Mouse (Mus musculus) urinary bladder, postnatal 25 days (tissue): ENCODE measurements at regions not wholly inside any gene's neighbourhood (a gene's known extent, or its start where the extent isn't known, plus 50 kb on each side); places are given as distances from the start of the nearest gene placed in this dataset.

Experiments used
- DNase-seq: peaks from one replicate; pipeline ENCODE4 v3.0.0; 2022; ENCODE audit warnings: low spot score

DNA sequence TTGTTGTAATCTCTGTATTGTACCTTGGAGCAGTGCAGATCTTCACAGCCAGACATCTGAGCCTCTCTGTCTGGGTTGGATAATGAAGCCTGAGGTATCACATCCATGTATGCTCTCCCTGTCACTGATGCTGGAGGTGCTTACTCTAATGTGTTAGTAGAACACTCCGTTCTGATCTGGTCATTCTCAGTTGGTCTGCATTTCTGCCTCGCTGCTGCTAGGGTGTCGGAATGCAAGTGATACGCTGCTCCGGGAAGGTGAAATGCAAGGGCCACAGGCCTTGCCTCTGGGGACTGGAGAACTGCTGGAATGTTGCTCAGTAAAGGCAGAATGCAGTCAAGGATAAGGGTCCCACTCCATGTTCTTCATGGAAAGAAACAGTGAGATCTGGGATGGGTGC, 67.1 kb upstream of the Gm6993 start:
- no peak for DNase-seq

DNA sequence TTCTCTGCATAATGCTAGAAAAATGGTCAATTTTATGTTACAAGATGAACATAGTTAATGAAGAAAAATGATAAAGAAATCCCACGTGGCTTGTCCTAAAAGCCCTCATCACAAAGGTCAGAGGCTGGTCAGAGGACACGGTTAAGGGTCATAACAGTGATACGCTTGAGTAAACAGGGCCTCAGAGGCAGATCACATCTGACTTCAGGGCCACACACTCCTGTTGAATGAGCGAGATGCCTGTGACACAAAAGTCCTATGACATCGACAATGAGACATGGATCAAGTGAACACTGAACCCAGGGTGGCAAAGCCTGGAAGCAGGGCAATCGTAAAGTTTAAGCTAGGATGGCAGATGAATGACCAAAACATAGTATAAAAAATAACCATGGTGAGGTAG, 61.0 kb upstream of the Gm6993 start:
- no peak for DNase-seq

DNA sequence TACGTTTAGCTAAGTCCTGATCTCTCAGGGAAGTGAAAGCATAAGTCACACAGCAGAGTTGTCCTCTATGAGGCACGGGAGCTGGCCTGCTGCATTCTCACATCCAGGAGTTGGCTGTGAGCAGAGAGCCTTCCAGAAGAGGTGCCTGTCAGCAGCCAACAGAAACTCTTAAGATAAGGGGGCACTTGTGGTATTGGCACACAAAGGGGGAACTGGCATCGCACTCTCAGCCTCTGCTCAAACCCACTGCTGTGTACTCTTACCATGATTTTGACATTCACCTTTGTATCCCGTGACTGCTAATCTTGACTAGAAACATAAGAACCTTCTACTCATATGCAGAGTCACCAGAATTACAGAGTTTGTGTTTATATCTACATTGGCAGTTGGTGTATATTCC, 56.9 kb upstream of the Gm6993 start:
- DNase-seq, result no peak

DNA sequence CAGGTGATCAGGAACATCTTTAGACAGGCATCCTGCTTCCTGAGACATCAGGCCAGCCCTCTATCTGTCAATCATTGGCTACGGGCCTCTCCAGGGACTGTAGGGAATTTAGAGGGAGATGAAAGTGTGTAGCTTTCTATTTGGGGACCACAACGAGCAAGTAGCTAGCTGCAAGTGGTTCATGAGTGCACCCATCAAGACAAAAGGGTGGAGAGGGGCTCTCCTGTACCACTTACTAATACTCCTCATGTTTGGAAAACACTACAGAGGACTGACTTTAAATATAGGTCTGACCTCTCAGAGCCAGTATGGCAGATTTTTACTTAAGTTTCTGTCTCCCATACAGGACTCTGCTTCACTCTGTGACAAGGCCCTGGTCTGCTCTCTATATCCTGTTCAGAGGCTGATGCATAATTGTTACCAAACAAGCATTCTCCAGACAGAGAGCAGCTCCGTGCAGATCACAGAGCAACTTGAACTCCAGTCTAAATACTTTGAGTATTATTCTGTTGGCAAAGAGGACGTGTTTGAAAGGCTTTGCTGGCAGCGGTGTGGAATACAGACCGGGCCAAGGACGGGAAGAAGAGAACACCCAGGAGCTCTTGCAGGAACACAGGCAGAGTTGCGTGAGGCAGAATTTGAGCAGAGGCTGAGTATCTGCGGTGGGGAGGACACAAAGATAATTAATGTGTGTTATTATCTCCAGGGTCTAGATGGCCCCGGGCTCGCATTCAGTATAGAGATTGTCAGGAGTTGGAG, 56.2 kb upstream of the Gm6993 start:
- DNase-seq, result peak; percentile 46

DNA sequence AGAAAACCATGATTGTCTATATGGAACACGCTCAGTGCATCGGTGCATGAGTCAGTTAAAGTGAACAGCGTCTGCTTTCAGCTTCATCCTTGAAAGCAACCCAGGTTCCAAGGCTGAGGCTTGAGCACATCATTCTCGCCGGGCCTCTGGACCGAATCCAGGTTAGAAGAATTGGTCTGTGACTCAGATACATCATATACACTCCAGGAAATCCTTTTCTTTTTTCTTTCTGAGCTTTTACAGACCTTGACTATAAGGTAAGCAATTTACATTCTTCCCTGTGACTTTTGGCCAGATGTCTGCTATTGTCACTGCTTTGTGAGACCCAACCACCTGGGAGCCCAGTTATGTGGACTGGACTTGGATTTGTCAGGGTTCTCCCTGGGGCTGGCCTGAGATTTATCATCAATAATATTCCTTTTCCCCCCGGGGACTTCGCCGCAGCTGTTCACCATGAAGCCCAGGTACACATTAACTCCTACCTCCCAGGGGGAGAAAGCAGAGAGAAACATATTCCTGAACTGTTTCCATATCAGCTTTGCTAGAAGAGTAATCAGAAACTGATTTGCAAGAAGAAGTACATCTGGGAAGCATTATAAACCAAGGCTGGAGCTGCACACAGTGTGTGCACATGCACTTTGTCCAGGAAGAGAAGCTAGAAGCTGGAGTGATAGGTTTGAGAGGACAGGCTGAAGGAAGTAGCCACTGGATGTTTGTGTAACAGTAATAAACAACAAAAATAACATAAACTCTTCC, 55.2 kb upstream of the Gm6993 start:
- no peak for DNase-seq

DNA sequence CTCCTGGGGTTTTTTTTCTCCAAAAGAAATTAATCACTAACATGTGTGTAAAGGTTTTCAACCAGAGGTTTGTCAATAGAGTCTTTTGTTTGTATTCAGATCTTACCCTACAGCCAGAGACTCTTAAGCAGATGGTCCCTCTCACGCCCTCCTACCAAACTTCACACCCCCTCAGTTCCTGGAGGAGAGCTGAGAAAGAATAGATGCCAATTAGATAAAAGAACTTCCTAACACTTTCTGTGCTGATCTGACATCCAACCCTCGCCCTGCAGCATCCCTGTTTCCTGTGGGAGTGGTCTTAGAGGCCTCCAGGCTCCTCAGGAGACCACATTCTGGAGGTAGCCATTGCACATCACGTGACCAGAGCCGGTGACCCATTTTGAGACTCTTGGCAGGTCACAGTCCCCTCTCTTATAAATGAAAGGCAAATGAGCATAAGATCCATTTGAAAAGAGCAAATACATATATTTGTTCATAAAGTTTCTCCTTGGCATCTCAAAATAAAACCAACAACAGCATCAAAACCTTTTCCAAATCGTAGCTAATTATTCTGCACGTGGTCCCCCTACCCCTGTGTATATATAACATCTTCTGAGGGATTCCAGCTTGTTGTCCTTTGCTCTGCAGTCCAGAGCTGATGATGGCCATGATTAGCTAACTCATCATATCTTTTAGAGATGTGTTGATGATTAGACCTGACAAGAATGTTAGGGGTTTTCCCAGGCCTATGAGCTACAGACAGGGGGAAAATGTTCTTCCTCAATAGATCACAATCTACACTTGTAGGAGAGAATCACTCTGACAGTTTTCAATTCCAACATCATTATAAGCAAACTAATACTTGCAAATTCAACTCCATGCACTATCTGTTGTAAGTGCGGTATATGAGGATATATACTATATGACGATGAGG, 54.4 kb upstream of the Gm6993 start:
- no peak for DNase-seq

DNA sequence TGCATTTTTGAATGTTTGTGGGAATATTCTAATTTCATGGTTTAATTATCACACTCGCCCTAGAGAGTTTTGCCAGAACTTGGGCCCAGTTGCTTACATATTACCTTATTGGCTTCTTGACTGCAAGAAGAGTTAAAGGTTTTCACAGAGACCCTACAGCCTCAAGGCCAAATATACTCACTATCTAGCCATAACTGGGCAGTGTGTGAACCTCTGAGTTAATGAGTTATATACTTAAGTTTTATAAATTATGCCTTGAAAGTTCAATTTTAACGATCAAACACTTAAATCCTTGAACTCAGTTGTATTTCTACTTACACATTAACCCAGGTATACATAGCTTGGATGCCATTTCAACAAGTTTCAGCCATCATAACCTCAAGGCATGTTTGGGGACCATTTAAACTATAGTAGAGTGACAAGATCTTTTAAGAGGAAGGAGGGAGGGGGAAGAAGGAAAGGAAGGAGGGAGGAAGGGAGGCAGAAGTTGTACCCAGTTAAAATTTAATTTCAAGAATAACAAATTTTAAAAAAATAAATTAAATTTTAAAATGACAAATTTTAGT, 52.5 kb upstream of the Gm6993 start:
- DNase-seq, result no peak

DNA sequence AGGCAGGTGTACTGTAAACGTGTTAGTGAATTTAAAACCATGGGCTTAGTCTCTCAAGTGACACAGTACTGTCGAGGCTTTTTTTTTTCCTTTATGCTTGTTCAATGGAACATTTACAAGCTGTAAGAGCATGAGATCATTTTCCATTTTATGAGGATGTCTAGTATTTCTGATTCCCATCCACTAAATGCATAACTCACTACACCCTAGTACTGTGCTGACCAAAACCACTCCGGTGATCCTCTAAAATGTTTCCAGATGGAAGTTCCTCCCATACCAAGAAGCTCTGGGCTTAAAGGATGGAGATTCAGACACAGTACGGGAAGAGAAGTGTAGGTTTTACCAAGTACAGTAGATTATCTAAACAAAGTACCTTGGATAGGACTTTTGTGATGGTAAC, 50.3 kb upstream of the Gm6993 start:
- no peak for DNase-seq
